Mouse (Mus musculus): Measurements from ENCODE around the gene Ptprb.

- TF ChIP-seq EP300 (IDR thresholded peaks at IDR 0.05; ENCODE audit: insufficient read depth, low read depth, low read length) (no peak), POLR2A (IDR thresholded peaks at IDR 0.05; ENCODE audit: insufficient read depth, low read depth, low read length) (no peak)
Measured at GRCm38 (mm10) chr10:116403679-116404078, 128.4 kb downstream of the Ptprb start.
